Mouse (Mus musculus): Measurements from ENCODE around the gene A730015C16Rik.

GRCm38 (mm10) chr4:108803535-108803934 is 44.9 kb downstream of the A730015C16Rik start:
- TF ChIP-seq CTCF (IDR thresholded peaks at IDR 0.05; ENCODE audit: control insufficient read depth, insufficient read depth, low read length) (no peak), POLR2A (IDR thresholded peaks at IDR 0.05; ENCODE audit: borderline replicate concordance, control insufficient read depth, low read depth, low read length) (no peak)
